Mouse (Mus musculus) erythroblast, embryonic 14.5 days (primary cell): ENCODE measurements around the gene Nfatc2.

Experiments
- GATA1 ChIP-seq: IDR thresholded peaks from 2 replicates; pipeline ENCODE4 v1.6.1; 2012; ENCODE audit warnings: low read length, inconsistent platforms, mixed read lengths
- TAL1 ChIP-seq: IDR thresholded peaks from 3 replicates; pipeline ENCODE4 v1.6.1; 2012; ENCODE audit warnings: low read length, inconsistent platforms, mixed read lengths

DNA sequence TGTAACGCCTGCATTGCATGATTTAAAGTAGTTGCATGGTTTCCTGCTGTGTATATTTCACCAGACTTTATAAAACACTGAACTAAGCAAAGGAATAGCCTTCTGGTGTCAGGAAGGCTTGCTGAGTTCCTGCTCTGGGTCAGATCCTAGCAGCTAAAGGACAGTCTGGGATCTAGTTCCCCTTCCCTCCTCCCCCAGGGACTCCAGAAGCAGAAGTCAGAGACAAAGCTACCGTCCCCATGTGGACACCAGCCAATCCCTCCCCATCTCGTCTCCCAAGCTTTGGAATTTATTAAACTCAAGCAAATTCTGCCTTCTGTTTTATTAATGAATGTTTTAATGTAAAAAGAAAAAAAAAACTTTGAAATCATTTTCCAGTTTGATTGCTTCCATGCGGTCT, 23.6 kb upstream of the Nfatc2 start:
- TF ChIP-seq TAL1 (no peak), GATA1 (no peak)
